Mouse (Mus musculus) stomach, postnatal 0 days (tissue): ENCODE measurements around the gene Ddx47.

ENCODE experiments used
- CTCF ChIP-seq: IDR thresholded peaks from 2 replicates; pipeline ENCODE4 v1.5.1; 2016; ENCODE audit warnings: antibody characterized with exemption, low read depth, mild to moderate bottlenecking, moderate library complexity
- EP300 ChIP-seq: optimal IDR thresholded peaks from 2 replicates; pipeline ENCODE3; 2016; ENCODE audit warnings: antibody characterized with exemption

DNA sequence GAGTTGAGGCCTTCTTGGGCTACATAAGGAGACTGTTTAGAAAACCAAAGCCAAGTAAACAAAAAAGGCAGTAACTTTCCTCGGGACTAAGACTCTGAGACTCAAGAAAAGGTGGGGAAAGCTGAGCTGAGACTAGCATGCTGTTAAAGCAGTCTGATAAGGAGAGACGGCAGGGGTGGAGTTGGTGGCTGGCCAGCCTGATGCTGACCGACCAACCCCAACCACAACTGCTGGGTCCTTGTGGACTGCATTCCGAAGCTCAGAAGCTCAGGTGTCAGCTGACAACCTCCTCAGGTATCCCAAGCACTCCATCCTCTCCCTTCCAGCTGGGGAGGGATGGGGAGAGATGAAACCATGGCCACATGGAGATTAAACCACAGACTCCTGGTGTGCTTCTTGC is 44.5 kb downstream of the Ddx47 start:
- TF ChIP-seq CTCF (no peak), EP300 (no peak)
